Mouse (Mus musculus) heart, embryonic 14.5 days (tissue): ENCODE results near the gene Kcnk7. TPM values are rescaled to one million over a fixed set of nuclear protein-coding genes. Genes with fewer than 3 reads are reported as not detected.

Experiments
- ATAC-seq: fragments of 200-750 bp; cut with Nextera tagmentation; 2 replicates; pipeline ENCODE4 v1.8.0; 2017; ENCODE audit warnings: low read depth, moderate TSS enrichment; ENCODE audit not compliant: insufficient number of reproducible peaks, insufficient read depth, low FRiP score
- H3K27ac ChIP-seq, 2 experiments: fragments of 200-500 bp in 1 of 2; fragments of 300-500 bp in 1 of 2; sonication (generic) in 1 of 2; replicated peaks in 1 of 2; 2 replicates each; pipeline ENCODE4 v1.5.1; 2012 to 2014; ENCODE audit warnings: low read depth in 2 of 2, low read length in 2 of 2, control low read depth in 1 of 2, mild to moderate bottlenecking in 1 of 2, mixed read lengths in 1 of 2; ENCODE audit not compliant: control insufficient read depth in 1 of 2, insufficient read depth in 1 of 2
- H3K27me3 ChIP-seq: fragments of 300-500 bp; sonication (generic); 2 replicates; pipeline ENCODE4 v1.6.1; 2014; ENCODE audit warnings: mild to moderate bottlenecking, low read length, control low read depth; ENCODE audit not compliant: control insufficient read depth, insufficient read depth
- H3K36me3 ChIP-seq: fragments of 300-500 bp; sonication (generic); 2 replicates; pipeline ENCODE4 v1.6.1; 2014; ENCODE audit warnings: mild to moderate bottlenecking, control low read depth, low read length, mixed read lengths; ENCODE audit not compliant: control insufficient read depth, insufficient read depth
- H3K4me1 ChIP-seq, 2 experiments: fragments of 200-500 bp in 1 of 2; fragments of 300-500 bp in 1 of 2; sonication (generic) in 1 of 2; 2 replicates each; pipeline ENCODE4 v1.6.1; 2012 to 2014; ENCODE audit warnings: low read length in 2 of 2, control low read depth in 1 of 2, mixed read lengths in 1 of 2; ENCODE audit not compliant: control insufficient read depth in 2 of 2, insufficient read depth in 2 of 2
- H3K4me2 ChIP-seq: fragments of 300-500 bp; sonication (generic); 2 replicates; pipeline ENCODE4 v1.6.1; 2014; ENCODE audit warnings: mild to moderate bottlenecking, low read length
- H3K4me3 ChIP-seq, 2 experiments: fragments of 200-500 bp in 1 of 2; fragments of 300-500 bp in 1 of 2; sonication (generic) in 1 of 2; 2 replicates each; pipeline ENCODE4 v1.5.1; 2012 to 2014; ENCODE audit warnings: low read length in 2 of 2, mild to moderate bottlenecking in 2 of 2, control low read depth in 1 of 2, low read depth in 1 of 2, moderate library complexity in 1 of 2; ENCODE audit not compliant: control insufficient read depth in 1 of 2, insufficient read depth in 1 of 2
- H3K9ac ChIP-seq: fragments of 300-500 bp; sonication (generic); 2 replicates; pipeline ENCODE4 v1.6.1; 2014; ENCODE audit warnings: mild to moderate bottlenecking, low read length
- H3K9me3 ChIP-seq: fragments of 300-500 bp; sonication (generic); 2 replicates; pipeline ENCODE4 v1.6.1; 2016; ENCODE audit warnings: low read length, control low read depth; ENCODE audit not compliant: control insufficient read depth
- WGBS: fragments of 180-500 bp; shearing (Covaris S2); extraction: QIAGEN DNeasy Blood & Tissue Kit; methylation state at CpG from one replicate; pipeline ENCODE4 v1.1.7; 2014; 5-methylcytosine and 5-hydroxymethylcytosine counted together
- polyA plus RNA-seq: library from polyadenylated mRNA; unstranded; fragments of >200 nt; fragmentation: Nextera tagmentation; extraction: Ambion mirVana; gene quantifications from 2 replicates; pipeline ENCODE4 v1.2.1, GENCODE M21; 2014

Kcnk7 gene
- polyA plus RNA-seq, 1 experiment from 2014 or later, result 0.26 TPM

GRCm38 (mm10) chr19:5710581-5710980 is 6.4 kb downstream of the Kcnk7 start:
- Histone ChIP-seq H3K27me3 (no peaks in the 10 kb centered on the region), H3K9me3 (no peaks in the 10 kb centered on the region), H3K9ac (no peak overlapping the region), H3K4me2 (no peak overlapping the region), H3K27ac (no peak overlapping the region), H3K4me1 (peaks cover 5 to 20% of the 10 kb centered on the region in 2 experiments), H3K4me3 (no peak overlapping the region), H3K36me3 (peaks cover 92% of the 10 kb centered on the region)
- ATAC-seq, result no peak
- WGBS, result 90% methylated on average over 8 of the region's 8 CpGs

DNA sequence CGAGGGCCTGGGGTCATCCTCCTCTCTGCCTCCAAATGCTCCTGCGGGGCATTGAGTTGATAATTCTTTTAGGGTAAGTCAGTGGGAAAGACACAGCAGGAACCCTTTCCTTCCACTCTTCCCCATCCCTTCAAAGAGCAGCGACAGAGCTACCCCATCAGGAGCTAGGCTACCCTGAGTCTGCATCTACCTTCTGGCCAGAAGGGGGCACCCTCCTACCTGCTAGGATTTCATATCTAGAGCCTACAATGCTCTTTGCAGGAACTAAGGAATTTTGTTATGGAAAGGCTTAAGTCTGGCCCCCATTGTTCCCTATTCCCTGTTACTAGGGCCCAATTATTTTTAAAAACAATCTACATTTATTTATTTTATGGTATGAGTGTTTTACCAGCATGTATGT is 7.1 kb downstream of the Kcnk7 start:
- ATAC-seq, result no peak
- Histone ChIP-seq H3K4me3 (no peak overlapping the region), H3K36me3 (peaks cover 95% of the 10 kb centered on the region), H3K9ac (no peak overlapping the region), H3K27ac (no peak overlapping the region), H3K4me1 (peaks cover 5 to 22% of the 10 kb centered on the region in 2 experiments), H3K4me2 (no peak overlapping the region), H3K9me3 (no peaks in the 10 kb centered on the region), H3K27me3 (no peaks in the 10 kb centered on the region)
- 26% methylated on average over 3 of the region's 3 CpGs for WGBS

DNA sequence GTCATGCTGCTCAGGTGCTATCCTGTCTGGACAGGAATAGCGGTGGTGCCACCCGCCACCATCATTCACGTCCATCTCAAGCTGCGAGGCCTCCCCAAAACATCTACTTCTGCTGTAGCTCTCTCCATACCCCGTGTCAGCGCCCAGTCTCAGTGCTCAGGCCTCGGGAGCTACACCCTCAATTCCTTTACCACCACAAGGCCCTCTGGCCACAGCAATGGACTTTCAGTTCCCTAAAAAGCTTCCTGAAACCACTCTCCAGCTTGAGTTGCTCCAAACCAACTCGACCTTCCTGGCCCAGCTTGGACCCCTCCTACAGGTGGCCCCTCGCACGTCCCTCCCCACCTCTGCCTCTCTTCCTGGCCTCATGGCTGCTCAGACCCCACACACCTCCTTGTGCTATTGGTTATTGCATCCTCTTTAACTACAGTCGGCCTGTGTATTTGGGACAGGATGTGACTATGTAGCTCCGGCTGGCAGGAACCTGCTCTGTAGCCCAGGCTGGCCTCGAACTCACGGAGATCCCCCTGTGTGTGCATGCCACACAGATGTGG is 7.8 kb downstream of the Kcnk7 start:
- H3K4me1 ChIP-seq, result peaks cover 5 to 30% of the 10 kb centered on the region in 2 experiments
- H3K27ac ChIP-seq, result no peak overlapping the region
- no peak for ATAC-seq
- no peaks in the 10 kb centered on the region for H3K9me3 ChIP-seq
- no peak overlapping the region for H3K9ac ChIP-seq
- H3K27me3 ChIP-seq, result no peaks in the 10 kb centered on the region
- no peak overlapping the region for H3K4me2 ChIP-seq
- H3K4me3 ChIP-seq, result no peak overlapping the region
- peaks cover 95% of the 10 kb centered on the region for H3K36me3 ChIP-seq
- 89% methylated on average over 14 of the region's 14 CpGs for WGBS

DNA sequence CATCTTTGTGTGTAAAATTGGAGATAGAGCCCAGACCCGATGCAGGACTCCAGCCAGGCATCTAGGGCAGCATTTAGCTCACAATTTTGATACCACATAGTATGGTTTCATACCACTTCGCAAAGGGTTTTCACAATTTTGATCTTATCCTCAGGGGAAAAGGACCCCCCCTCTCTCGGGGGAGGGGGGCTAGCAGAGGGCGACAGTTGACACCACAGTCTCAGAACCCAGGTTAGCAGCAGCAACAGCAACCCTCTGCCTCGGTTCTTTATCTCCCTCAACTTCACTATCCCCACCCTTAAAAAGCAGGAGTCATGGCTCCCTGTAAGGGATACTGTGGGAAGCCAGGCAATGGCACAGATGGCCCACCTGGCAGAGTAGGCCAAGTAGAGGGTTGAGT is 9.1 kb downstream of the Kcnk7 start:
- WGBS, result 62% methylated on average over 5 of the region's 5 CpGs
- Histone ChIP-seq H3K27me3 (no peaks in the 10 kb centered on the region), H3K4me1 (peaks cover 5 to 35% of the 10 kb centered on the region in 2 experiments), H3K4me3 (no peak overlapping the region), H3K27ac (peak overlapping the region in 1 of 2 experiments; percentile 49; a peak in 2 of 4 replicates), H3K4me2 (peak overlapping the region; percentile 6), H3K9ac (peak overlapping the region; percentile 31; the same call in 1 of the 2 replicates), H3K36me3 (peaks cover 95% of the 10 kb centered on the region), H3K9me3 (no peaks in the 10 kb centered on the region)
- no peak for ATAC-seq

GRCm38 (mm10) chr19:5713730-5714129 is 9.6 kb downstream of the Kcnk7 start:
- Histone ChIP-seq H3K4me3 (no peak overlapping the region), H3K4me1 (peaks cover 5 to 35% of the 10 kb centered on the region in 2 experiments), H3K27me3 (no peaks in the 10 kb centered on the region), H3K9ac (peak overlapping the region; percentile 18; the same call in 1 of the 2 replicates), H3K27ac (peak overlapping the region in 1 of 2 experiments; percentile 49; a peak in 1 of 4 replicates), H3K36me3 (peaks cover 95% of the 10 kb centered on the region), H3K4me2 (peak overlapping the region; percentile 6), H3K9me3 (no peaks in the 10 kb centered on the region)
- 14% methylated on average over 2 of the region's 2 CpGs for WGBS
- ATAC-seq, result no peak

DNA sequence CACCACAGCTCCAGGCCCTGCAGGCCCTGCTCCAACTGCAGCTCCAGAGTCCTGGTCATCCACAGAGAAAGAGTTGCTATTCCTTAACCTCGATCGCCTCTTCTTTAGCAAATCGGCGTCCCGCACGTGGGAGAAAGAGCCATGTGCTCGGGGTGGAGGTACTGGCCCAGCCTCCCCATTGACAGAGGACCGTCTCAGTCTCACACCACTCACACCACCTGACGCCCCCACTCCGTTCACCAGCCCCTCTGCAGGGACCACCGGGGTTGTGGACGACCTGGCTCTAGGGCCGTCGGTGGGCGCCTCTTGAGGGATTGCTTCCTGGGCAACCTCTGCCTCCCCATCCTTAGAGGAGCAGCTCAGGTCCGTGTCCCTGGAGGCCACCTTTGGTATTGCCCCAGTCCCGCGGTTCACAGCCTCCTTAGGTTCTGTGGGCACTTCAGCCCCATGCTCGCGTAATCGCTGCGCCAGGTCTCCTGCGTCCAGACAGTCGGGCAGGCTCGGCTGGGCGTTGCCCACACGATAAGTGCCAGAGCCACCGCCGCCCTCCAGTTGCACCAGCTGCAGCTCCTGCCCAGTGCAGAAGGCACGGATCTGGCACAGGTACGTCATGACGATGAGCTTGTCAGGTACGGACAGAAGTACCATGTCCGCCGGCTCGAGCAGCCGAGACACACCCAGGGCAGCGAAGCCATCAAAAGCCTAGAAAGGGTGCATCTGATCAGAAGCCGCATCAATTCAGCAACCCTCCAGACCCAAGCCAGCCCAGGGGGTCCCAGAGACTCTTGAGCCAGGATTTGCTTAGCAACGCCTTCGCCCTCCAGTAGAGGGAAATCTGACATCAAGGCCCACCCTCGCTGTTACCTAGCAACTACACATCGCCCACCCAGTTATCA is 11.9 kb downstream of the Kcnk7 start:
- no peak overlapping the region for H3K27ac ChIP-seq
- no peaks in the 10 kb centered on the region for H3K27me3 ChIP-seq
- H3K4me1 ChIP-seq, result peaks cover 5 to 35% of the 10 kb centered on the region in 2 experiments
- no peak overlapping the region for H3K9ac ChIP-seq
- no peak; the same call in 1 of the 2 replicates for ATAC-seq
- no peaks in the 10 kb centered on the region for H3K9me3 ChIP-seq
- no peak overlapping the region for H3K4me3 ChIP-seq
- 47% methylated on average over 43 of the region's 43 CpGs for WGBS
- H3K36me3 ChIP-seq, result peaks cover 95% of the 10 kb centered on the region
- H3K4me2 ChIP-seq, result no peak overlapping the region

DNA sequence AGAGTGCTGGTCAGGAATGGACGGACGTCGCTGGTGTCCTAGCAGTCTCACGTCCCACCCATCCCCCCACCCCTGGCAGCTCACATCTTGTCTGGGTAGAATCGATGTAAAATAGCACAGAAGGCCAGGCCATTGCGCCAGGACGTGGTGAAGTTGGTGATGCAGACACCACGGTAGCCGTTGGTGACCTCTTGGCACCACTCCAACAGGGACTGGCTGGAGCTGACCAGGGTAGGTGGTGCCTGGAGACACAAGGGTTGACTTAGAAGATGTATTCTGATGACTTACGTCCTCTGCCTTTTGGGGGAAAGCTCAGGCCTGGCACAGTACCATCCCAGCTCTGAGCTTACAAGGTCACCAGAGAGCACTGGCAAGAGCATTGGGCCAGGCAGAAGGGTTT is 12.8 kb downstream of the Kcnk7 start:
- no peak overlapping the region for H3K4me2 ChIP-seq
- peaks cover 95% of the 10 kb centered on the region for H3K36me3 ChIP-seq
- no peak overlapping the region for H3K9ac ChIP-seq
- H3K4me1 ChIP-seq, result peaks cover 5 to 35% of the 10 kb centered on the region in 2 experiments
- H3K4me3 ChIP-seq, result no peak overlapping the region
- H3K9me3 ChIP-seq, result no peaks in the 10 kb centered on the region
- H3K27me3 ChIP-seq, result no peaks in the 10 kb centered on the region
- no peak overlapping the region for H3K27ac ChIP-seq
- 49% methylated on average over 10 of the region's 10 CpGs for WGBS
- ATAC-seq, result no peak
